Mouse (Mus musculus) yolk sac, embryonic 10.5 days (tissue): Measurements from ENCODE around the gene Iqgap2.

Source experiments
- DNase-seq: peaks from one replicate; pipeline ENCODE4 v3.0.0-alpha.2; 2017; ENCODE audit warnings: low spot score

Gene Iqgap2

DNA sequence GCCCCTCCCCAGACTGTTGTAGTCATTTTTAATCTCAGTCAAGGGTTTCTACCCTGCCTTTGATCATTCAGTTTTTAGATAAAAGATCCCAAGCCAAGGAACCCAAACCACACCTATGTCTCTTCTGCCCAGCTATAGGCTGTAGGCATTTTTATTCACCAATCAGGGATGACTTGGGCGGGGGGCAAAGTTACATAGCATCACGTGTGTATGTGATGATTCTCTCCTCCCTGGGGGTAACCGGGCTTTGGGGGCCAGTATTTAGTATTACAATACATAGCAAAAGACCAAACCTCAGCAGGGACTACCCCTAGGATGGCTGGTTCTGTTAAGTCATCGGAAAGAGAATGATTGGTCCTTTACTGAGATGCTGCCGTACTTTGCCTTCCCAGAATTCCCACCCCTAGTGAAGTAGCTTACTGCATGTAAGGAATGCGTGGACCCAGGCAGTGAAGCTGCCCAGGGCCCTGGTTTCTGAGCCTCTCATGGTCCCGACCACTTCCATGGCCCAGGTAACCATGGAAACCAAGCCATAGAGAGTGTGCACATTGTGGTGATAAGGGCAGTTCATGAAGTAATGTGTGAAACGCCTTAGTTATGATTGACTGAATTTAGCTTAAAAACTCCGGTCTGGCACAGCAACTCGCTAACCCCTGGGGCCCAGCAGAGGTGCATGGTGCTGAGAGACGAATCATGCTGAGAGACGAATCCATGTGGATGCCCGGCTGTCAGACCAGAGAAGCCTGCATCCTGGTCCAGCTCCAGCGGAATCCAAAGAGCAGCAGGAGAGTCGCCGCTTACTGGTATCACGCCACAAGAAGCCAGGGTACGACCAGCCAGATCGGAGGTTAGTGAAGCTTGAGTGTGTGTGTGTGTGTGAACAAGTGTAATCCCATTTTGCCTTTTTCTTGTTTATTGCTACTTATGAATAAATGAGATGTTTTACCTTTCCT, 308.2 kb downstream of the Iqgap2 start:
- DNase-seq, result no peak

DNA sequence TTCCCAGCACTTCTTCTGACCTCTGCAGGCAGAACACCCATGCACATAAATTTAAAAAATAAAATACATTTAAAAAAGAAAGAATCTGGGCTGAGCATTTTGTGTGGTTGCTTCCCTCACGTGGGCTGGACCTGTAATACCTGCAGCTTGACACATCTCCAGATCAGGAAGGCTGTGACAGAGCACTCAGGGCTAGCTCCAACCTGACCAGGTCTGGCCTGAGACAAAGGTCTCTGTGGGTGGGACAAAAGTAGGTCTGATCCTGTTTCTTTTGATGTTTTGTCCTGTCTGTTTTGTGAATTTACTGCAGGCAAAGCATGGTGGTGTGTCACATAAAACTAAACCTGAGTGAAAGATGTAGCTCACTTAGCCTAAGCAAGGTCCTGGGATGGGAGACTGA, 309.9 kb downstream of the Iqgap2 start:
- DNase-seq, result no peak

DNA sequence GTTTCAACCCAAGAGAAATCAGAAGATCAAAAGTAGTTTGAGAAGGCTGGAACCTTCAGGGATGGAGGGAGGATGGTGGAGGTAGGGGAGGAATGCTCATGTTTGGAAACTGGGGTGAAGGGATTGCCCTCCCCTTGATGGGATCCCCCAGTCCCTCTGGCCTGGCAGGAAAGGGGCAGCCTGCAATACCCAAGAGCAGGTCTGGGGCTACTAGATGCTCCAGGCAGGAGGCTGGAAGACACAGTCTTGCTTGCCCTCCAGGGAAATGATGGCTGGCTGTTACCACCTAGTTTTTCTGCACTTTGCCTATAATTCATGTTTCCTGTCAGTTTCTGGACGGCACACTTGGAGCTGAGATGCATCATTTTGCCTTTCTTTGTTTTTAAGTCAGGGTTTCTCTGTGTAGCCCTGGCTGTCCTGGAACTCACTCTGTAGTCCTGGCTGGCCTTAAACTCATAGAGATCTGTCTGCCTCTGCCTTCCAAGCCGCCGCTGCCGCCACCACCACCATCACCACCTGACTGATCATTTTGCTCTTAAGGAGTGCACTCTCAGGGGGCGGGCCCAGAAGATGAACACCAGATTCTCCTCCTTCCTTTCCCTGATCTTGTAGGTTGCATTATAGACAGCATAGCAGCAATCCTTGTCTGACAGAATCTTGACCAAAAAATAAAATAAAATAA, 313.6 kb downstream of the Iqgap2 start:
- DNase-seq, result no peak
